Mouse (Mus musculus) limb, embryonic 14.5 days (tissue): Measurements from ENCODE around the gene 4931406P16Rik. TPM values are rescaled to one million over a fixed set of nuclear protein-coding genes. Genes with fewer than 3 reads are reported as not detected.

Experiments
- ATAC-seq: fragments of 200-750 bp; cut with Nextera tagmentation; 2 replicates; pipeline ENCODE4 v1.8.0; 2017; ENCODE audit warnings: low read depth, moderate number of reproducible peaks, moderate TSS enrichment; ENCODE audit not compliant: low FRiP score
- DNase-seq: peaks from one replicate; pipeline ENCODE4 v3.0.0-alpha.2; 2015; ENCODE audit warnings: low spot score
- H3K27ac ChIP-seq: fragments of 300-500 bp; sonication (generic); replicated peaks from 2 replicates; pipeline ENCODE4 v1.5.1; 2014; ENCODE audit warnings: low read depth, mild to moderate bottlenecking, low read length, moderate library complexity, mixed read lengths
- H3K27me3 ChIP-seq: fragments of 300-500 bp; sonication (generic); 2 replicates; pipeline ENCODE4 v1.6.1; 2014; ENCODE audit warnings: low read length, mixed read lengths; ENCODE audit not compliant: control insufficient read depth, insufficient read depth
- H3K36me3 ChIP-seq: fragments of 300-500 bp; sonication (generic); 2 replicates; pipeline ENCODE4 v1.6.1; 2014; ENCODE audit warnings: mild to moderate bottlenecking, low read length, moderate library complexity, mixed read lengths; ENCODE audit not compliant: control insufficient read depth, insufficient read depth
- H3K4me1 ChIP-seq: fragments of 300-500 bp; sonication (generic); 2 replicates; pipeline ENCODE4 v1.6.1; 2014; ENCODE audit warnings: antibody characterized with exemption, low read length, mixed read lengths; ENCODE audit not compliant: control insufficient read depth, insufficient read depth
- H3K4me2 ChIP-seq: fragments of 300-500 bp; sonication (generic); replicated peaks from 2 replicates; pipeline ENCODE4 v1.6.1; 2014; ENCODE audit warnings: low read depth, mild to moderate bottlenecking, low read length, moderate library complexity; ENCODE audit not compliant: severe bottlenecking
- H3K4me3 ChIP-seq: fragments of 300-500 bp; sonication (generic); replicated peaks from 2 replicates; pipeline ENCODE4 v1.5.1; 2014; ENCODE audit warnings: low read length
- H3K9ac ChIP-seq: fragments of 300-500 bp; sonication (generic); 2 replicates; pipeline ENCODE4 v1.6.1; 2014; ENCODE audit warnings: mild to moderate bottlenecking, low read depth, low read length, moderate library complexity; ENCODE audit not compliant: severe bottlenecking
- H3K9me3 ChIP-seq: fragments of 300-500 bp; sonication (generic); 2 replicates; pipeline ENCODE4 v1.6.1; 2016; ENCODE audit warnings: low read length; ENCODE audit not compliant: control insufficient read depth
- POLR2A ChIP-seq: fragments of 200-500 bp; IDR thresholded peaks from 2 replicates; pipeline ENCODE4 v1.8.0; 2012; ENCODE audit warnings: inconsistent platforms, mild to moderate bottlenecking, moderate library complexity, borderline replicate concordance; ENCODE audit not compliant: insufficient read depth, insufficient read length; ENCODE audit errors: extremely low read depth
- WGBS: fragments of 180-500 bp; shearing (Covaris S2); extraction: QIAGEN DNeasy Blood & Tissue Kit; methylation state at CpG from one replicate; pipeline ENCODE4 v1.1.7; 2014; 5-methylcytosine and 5-hydroxymethylcytosine counted together
- polyA plus RNA-seq, 2 experiments: library from polyadenylated mRNA; depleted of rRNA in 1 of 2; stranded (reverse) in 1 of 2; unstranded in 1 of 2; fragments of >200 nt; fragmentation: Nextera tagmentation in 1 of 2; extraction: Ambion mirVana in 1 of 2; gene quantifications; 2 replicates each; pipeline versions ENCODE4 v1.2.1 to v1.2.3; 2012 to 2014

4931406P16Rik gene
- polyA plus RNA-seq, 2 experiments: 31.6 to 34.3 TPM

DNA sequence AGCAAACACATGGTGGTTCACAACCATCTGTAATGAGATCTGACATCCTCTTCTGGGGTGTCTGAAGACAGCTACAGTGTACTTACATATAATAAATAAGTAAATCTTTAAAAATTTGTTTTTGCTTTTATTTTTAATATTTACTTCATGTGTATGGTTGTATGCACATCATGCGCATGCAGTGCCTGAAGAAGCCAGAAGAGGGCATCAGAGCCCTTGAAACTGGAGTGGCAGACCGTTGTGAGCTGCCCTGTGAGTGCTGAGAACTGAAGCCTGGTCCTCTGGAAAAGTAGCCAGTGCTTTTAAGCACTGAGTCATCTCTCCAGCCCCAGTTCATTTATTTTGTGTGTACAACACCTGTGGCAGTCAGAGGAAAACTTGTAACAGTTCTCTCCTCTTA, 10.7 kb upstream of the 4931406P16Rik start:
- H3K4me2 ChIP-seq: no peak overlapping the region
- no peak overlapping the region for H3K9ac ChIP-seq
- whole genome bisulfite sequencing: 84% methylated on average over 2 of the region's 2 CpGs
- ATAC-seq (no peak), DNase-seq (no peak)
- TF ChIP-seq POLR2A: no peak
- H3K27me3 ChIP-seq: no peaks in the 10 kb centered on the region
- no peaks in the 10 kb centered on the region for H3K9me3 ChIP-seq
- H3K4me3 ChIP-seq: no peak overlapping the region
- no peaks in the 10 kb centered on the region for H3K4me1 ChIP-seq
- no peak overlapping the region for H3K27ac ChIP-seq
- H3K36me3 ChIP-seq: no peaks in the 10 kb centered on the region

DNA sequence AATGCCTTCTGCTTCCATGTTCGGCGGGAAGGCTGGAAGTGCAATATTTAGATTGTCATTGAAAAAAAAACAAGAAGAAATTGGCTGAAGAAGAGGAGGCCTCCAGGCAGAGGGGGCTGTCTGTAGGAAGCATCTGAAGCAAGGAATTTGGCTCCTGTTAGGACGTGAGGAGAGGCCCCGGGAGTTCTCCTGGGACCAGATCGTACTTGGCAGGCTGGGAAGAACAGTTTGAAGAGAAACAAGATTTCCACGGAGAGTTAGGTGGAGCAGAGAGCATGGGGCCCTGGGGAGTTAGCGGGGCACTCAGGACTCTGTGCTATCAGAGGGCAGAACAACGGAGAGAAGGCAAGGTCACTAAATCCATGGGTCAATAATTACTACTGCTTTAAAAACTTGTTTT, 10.0 kb upstream of the 4931406P16Rik start:
- WGBS: 76% methylated on average over 8 of the region's 8 CpGs
- Histone ChIP-seq H3K4me1 (no peaks in the 10 kb centered on the region), H3K9ac (no peak overlapping the region), H3K27ac (no peak overlapping the region), H3K4me2 (no peak overlapping the region), H3K27me3 (no peaks in the 10 kb centered on the region), H3K9me3 (no peaks in the 10 kb centered on the region), H3K36me3 (no peaks in the 10 kb centered on the region), H3K4me3 (no peak overlapping the region)
- TF ChIP-seq POLR2A: no peak
- ATAC-seq: no peak
- DNase-seq: no peak

DNA sequence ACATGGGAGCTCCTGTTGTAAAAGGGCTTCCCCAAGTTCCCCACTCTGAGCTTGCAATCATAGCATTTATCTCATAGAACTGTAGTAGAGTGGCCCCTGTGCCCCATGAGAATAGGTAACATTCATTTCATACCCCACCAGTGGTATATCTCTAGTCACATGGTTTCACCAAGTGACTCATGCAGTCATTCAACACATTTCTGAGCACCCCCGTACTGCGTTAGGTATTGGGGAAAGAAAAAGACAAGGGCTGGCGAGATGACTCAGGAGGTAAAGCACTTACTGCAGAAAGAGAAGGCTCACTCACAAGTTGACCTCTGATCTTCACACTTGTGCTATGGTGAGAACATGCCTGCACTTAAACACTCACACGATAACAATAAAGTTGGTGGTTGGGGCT, 8.6 kb upstream of the 4931406P16Rik start:
- Histone ChIP-seq H3K9me3 (no peaks in the 10 kb centered on the region), H3K36me3 (no peaks in the 10 kb centered on the region), H3K9ac (no peak overlapping the region), H3K27ac (no peak overlapping the region), H3K4me2 (no peak overlapping the region), H3K27me3 (no peaks in the 10 kb centered on the region), H3K4me1 (0 out of 2 replicates have a peak, but pooled peaks cover 3% of the 10 kb centered on the region), H3K4me3 (no peak overlapping the region)
- no peak for TF ChIP-seq POLR2A
- 89% methylated on average over 4 of the region's 4 CpGs for WGBS
- DNase-seq (no peak), ATAC-seq (no peak)

DNA sequence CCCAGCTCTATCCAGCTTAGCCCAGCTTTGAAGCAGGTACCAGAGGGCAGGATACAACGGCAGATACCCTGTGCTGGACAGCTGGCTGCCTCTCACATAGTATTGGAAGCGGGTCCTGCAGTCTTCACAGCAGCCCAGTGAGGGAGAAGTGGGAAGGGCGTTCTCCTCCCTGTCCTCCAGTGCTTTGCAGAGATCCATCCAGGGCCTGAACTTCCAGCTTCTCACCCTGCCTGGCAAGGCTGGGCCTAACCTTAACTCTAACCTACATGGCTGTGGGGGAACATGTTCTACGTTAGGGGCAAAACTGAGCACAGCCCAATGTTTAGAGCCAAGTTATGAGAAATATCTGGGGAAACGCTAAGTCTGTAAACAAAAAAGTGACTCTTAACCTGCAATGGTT, 7.8 kb upstream of the 4931406P16Rik start:
- no peak overlapping the region for H3K9ac ChIP-seq
- H3K4me2 ChIP-seq: no peak overlapping the region
- no peak overlapping the region for H3K27ac ChIP-seq
- H3K36me3 ChIP-seq: no peaks in the 10 kb centered on the region
- H3K27me3 ChIP-seq: no peaks in the 10 kb centered on the region
- TF ChIP-seq POLR2A: no peak
- no peaks in the 10 kb centered on the region for H3K9me3 ChIP-seq
- no peak overlapping the region for H3K4me3 ChIP-seq
- DNase-seq: no peak
- 0 out of 2 replicates have a peak, but pooled peaks cover 3% of the 10 kb centered on the region for H3K4me1 ChIP-seq
- WGBS: 82% methylated on average over 5 of the region's 5 CpGs
- no peak for ATAC-seq

DNA sequence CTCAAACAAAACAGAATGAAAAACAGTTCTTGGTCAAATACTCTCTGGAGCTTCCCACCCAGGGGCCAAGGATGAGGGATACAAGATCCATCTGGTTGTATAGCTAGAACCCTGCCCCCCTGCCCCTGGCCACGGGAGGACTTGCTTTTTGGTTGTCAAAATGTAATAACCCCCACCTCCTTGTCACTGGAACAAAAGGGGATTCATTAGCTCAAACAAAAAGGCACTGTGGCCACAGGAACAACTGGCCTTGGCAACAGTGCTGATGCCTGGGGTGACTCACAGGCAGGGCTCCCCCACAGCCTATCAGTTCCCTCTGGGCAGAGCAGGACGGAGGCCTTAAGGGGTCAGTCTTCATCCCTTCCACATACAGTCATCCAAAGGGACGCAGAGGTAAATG, 6.6 kb upstream of the 4931406P16Rik start:
- WGBS: 39% methylated on average over 3 of the region's 3 CpGs
- no peaks in the 10 kb centered on the region for H3K27me3 ChIP-seq
- no peaks in the 10 kb centered on the region for H3K36me3 ChIP-seq
- no peak overlapping the region for H3K4me2 ChIP-seq
- 0 out of 2 replicates have a peak, but pooled peaks cover 3% of the 10 kb centered on the region for H3K4me1 ChIP-seq
- ATAC-seq (no peak), DNase-seq (peak; percentile 12)
- H3K9me3 ChIP-seq: no peaks in the 10 kb centered on the region
- no peak for TF ChIP-seq POLR2A
- H3K4me3 ChIP-seq: no peak overlapping the region
- H3K9ac ChIP-seq: no peak overlapping the region
- no peak overlapping the region for H3K27ac ChIP-seq

DNA sequence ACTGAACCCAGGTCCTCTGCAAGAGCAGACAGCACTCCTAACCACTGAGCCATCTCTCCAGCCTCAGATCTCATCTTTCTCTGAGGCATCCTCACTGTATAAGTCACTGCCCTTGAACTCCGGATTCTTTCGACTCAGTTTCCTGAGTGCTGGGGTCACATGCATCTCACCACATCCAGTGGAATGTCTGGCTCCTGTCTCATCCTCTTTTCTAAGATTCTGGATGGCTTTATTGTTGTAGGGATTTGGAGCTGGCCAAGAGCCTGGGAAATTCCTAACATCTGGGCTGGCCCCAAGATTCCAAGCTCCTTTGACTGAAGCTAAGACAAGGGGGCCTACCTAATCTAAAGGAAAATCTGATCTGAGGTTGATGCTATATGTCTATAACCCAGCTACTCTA, 5.8 kb upstream of the 4931406P16Rik start:
- no peaks in the 10 kb centered on the region for H3K9me3 ChIP-seq
- DNase-seq (peak; percentile 55), ATAC-seq (no peak)
- no peak overlapping the region for H3K9ac ChIP-seq
- H3K27me3 ChIP-seq: no peaks in the 10 kb centered on the region
- H3K4me1 ChIP-seq: 0 out of 2 replicates have a peak, but pooled peaks cover 3% of the 10 kb centered on the region
- TF ChIP-seq POLR2A: no peak
- 66% methylated on average over 2 of the region's 2 CpGs for WGBS
- H3K4me2 ChIP-seq: no peak overlapping the region
- H3K4me3 ChIP-seq: no peak overlapping the region
- no peak overlapping the region for H3K27ac ChIP-seq
- H3K36me3 ChIP-seq: no peaks in the 10 kb centered on the region
